21 mouse cellular contexts compared by ENCODE assay signal in genomic region chr17:65581440-65581839, GRCm38 (mm10). TPM values are rescaled to one million over a fixed set of nuclear protein-coding genes. Genes with fewer than 3 reads are reported as not detected.
"Had no signal": no experiment of that assay in that cellular context is flagged by ENCODE, and none has a peak within 500 bp of the region (broad histone marks: within the 10 kb centered on the region; RNA-seq: fewer than 3 reads in every experiment).

No protein-coding gene starts in this region.

- ATAC-seq: liver, postnatal 0 days; lung, postnatal 0 days; midbrain, embryonic 13.5 days; midbrain, embryonic 15.5 days had no signal

- DNase-seq: liver, postnatal 0 days; lung, adult 2 months; lung, postnatal 14 days; lung, postnatal 36 days; right cerebral cortex, postnatal 14 days; thymus, adult 2 months; thymus, postnatal 25 days; thymus, postnatal 4 days had no signal

- H3K9ac ChIP-seq: liver, postnatal 0 days; lung, embryonic 15.5 days; midbrain, embryonic 13.5 days; midbrain, embryonic 15.5 days; neural tube, embryonic 12.5 days; stomach, embryonic 15.5 days had no signal

- H3K9me3 ChIP-seq: lung, embryonic 15.5 days; megakaryocyte, embryonic 14.5 days; midbrain, embryonic 13.5 days; midbrain, embryonic 15.5 days; neural tube, embryonic 12.5 days; stomach, embryonic 15.5 days had no signal

- H3K4me3 ChIP-seq: lung, embryonic 15.5 days; megakaryocyte, embryonic 14.5 days; midbrain, embryonic 13.5 days; midbrain, embryonic 15.5 days; neural tube, embryonic 12.5 days; stomach, embryonic 15.5 days had no signal

- H3K4me1 ChIP-seq: lung, embryonic 15.5 days; midbrain, embryonic 13.5 days; midbrain, embryonic 15.5 days; neural tube, embryonic 12.5 days; stomach, embryonic 15.5 days had no signal

- H3K27ac ChIP-seq: lung, embryonic 15.5 days; macrophage; midbrain, embryonic 13.5 days; midbrain, embryonic 15.5 days; neural tube, embryonic 12.5 days; stomach, embryonic 15.5 days had no signal

- H3K27me3 ChIP-seq: lung, embryonic 15.5 days; megakaryocyte, embryonic 14.5 days; midbrain, embryonic 13.5 days; midbrain, embryonic 15.5 days; neural tube, embryonic 12.5 days; stomach, embryonic 15.5 days had no signal

- H3K4me2 ChIP-seq: lung, embryonic 15.5 days; midbrain, embryonic 11.5 days; midbrain, embryonic 13.5 days; midbrain, embryonic 15.5 days; neural tube, embryonic 12.5 days; stomach, embryonic 15.5 days had no signal

RNA-seq across cellular contexts. Expression of gene Tmem232, which starts 40.9 kb away (rescaled TPM):
- total RNA-seq: megakaryocyte progenitor cell, adult 5-6 weeks; monocyte, adult 5-6 weeks; neutrophil, adult 5-6 weeks had no signal
- polyA plus RNA-seq: liver, postnatal 0 days; macrophage; midbrain, embryonic 11.5 days; spleen, adult 2 months; thymus, adult 2 months had no signal
